Mouse (Mus musculus) thymus, adult 2 months (tissue): ENCODE data around the gene Csrnp1.

Source experiments
- CTCF ChIP-seq: fragments of 200-500 bp; IDR thresholded peaks from 2 replicates; pipeline ENCODE4 v1.5.1; 2012; ENCODE audit warnings: mild to moderate bottlenecking, control low read depth, low read length, moderate library complexity, borderline replicate concordance; ENCODE audit not compliant: control insufficient read depth, poor library complexity, insufficient read depth; ENCODE audit errors: extremely low read depth
- POLR2A ChIP-seq: fragments of 200-500 bp; IDR thresholded peaks from 2 replicates; pipeline ENCODE4 v1.6.1; 2012; ENCODE audit warnings: mild to moderate bottlenecking, low read length, control low read depth, moderate library complexity; ENCODE audit not compliant: control insufficient read depth, poor library complexity, insufficient read depth; ENCODE audit errors: extremely low read depth

GRCm38 (mm10) chr9:119970221-119970620 is 14.2 kb downstream of the Csrnp1 start:
- TF ChIP-seq CTCF (peak; percentile 58; the same call in 1 of the 2 replicates), POLR2A (no peak)
